Mouse (Mus musculus): ENCODE results near the gene Ccl25. TPM values are rescaled to one million over a fixed set of nuclear protein-coding genes. Genes with fewer than 3 reads are reported as not detected.
"Not testable (repeated sequence)": the region's sequence is repeated elsewhere in the genome, so short reads cannot be mapped to it uniquely, and the experiment has no call there.

Ccl25 gene
- polyA plus RNA-seq, 1 experiment from 2014 or later = 21.3 TPM

DNA sequence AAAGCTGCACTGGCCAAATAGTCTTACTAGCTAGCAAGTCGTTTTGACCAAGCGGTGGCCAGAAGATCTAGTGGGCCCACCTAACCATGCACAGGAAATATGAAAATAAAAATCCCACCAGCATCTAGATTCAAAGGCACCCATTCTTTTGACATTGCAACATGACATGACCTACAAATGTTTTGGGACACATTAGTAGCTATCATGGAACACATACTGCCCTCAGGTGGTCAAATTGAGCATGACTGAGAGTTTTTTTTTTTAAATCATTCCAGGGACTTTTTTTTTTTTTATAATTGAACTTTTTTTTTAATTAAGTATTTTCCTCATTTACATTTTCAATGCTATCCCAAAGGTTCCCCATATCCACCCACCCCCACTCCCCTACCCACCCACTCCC lies 47.6 kb downstream of the Ccl25 start:
- no peaks in the 10 kb centered on the region for H3K27me3 ChIP-seq
- no peaks in the 10 kb centered on the region for H3K4me1 ChIP-seq (replicated peaks)
- no peak overlapping the region for H3K9ac ChIP-seq
- no peaks in the 10 kb centered on the region for H3K36me3 ChIP-seq
- WGBS = 84% methylated on average over 2 of the region's 2 CpGs
- H3K27ac ChIP-seq (replicated peaks) = no peak overlapping the region
- no peaks in the 10 kb centered on the region; the same call in 1 of the 2 replicates for H3K9me3 ChIP-seq
- ATAC-seq (ENCODE audit: low read depth) = no peak
- no peak overlapping the region for H3K4me3 ChIP-seq
- no peak overlapping the region for H3K4me2 ChIP-seq

DNA sequence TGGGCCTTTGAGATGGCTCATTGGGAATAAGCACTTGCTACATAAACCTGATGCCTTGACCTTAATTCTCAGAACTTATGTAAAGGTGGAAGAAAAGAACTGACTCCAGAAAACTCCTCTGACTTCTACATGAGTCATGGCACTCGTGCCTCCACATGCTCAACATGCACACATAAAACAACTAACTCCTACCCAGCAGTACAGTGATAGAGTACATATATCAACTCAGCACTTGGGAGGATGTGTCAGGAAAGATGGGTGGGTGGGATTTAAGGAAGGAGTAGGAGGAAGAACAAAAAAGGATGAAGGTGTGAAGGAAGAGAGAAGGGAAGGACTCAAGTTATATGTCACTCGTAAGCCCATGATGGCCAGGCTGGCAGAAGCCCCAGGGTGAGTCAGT lies 76.4 kb downstream of the Ccl25 start:
- Histone ChIP-seq H3K4me3 (no peak overlapping the region), H3K27ac (replicated peaks) (no peak overlapping the region), H3K27me3 (no peaks in the 10 kb centered on the region), H3K4me2 (no peak overlapping the region), H3K9me3 (no peaks in the 10 kb centered on the region), H3K4me1 (replicated peaks) (no peaks in the 10 kb centered on the region; the same call in 1 of the 2 replicates), H3K36me3 (no peaks in the 10 kb centered on the region), H3K9ac (no peak overlapping the region)
- 84% methylated on average over 2 of the region's 2 CpGs for WGBS
- no peak for ATAC-seq (ENCODE audit: low read depth)

DNA sequence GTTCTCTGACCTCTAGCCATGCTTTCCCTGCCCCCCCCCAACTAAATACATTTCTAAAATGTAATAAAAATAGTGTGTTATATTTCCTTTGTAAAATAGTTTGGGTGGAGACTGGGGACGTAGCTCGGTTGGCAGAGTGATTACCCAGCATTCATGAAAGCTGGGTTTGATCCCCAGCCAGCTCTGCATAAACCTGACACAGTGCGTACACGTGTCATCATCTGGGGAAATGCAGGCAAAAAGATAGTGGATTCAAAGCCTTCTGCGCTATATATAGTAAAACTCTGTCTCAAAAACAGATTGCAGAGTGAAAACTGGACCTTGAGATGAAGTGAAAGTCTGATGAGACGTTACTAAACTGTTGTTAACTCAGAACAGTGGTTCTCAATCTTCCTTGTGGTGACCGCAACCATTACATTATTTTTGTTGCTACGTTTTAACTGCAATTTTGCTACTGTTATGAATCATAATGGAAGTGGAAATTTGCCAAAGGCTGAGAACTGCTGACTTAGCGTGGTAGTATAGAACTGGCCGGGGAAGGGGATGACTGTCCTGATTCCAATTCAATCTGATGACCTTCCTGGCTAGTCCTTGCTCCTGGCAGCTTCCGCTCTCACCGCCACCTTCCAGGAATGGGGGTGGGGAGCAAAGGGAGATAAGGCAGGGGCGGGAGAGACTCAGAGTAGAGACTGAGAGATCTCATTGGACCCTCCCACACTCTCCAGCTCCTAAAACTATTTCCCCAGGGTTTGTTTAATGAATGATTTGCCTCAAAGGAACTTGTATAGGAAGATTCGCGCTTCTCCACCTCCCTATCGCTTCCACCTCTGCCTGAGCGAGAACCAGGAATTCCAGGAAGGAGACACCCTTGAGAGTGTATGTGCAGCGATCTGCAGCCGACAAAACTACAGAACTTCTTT lies 79.2 kb downstream of the Ccl25 start:
- Histone ChIP-seq H3K27me3 (no peaks in the 10 kb centered on the region), H3K4me1 (replicated peaks) (no peaks in the 10 kb centered on the region; the same call in 1 of the 2 replicates), H3K27ac (replicated peaks) (no peak overlapping the region), H3K4me3 (peak overlapping the region; percentile 29), H3K36me3 (no peaks in the 10 kb centered on the region), H3K9ac (peak overlapping the region; percentile 60), H3K9me3 (no peaks in the 10 kb centered on the region), H3K4me2 (peak overlapping the region; percentile 53)
- ATAC-seq (ENCODE audit: low read depth) = no peak
- WGBS = 56% methylated on average over 19 of the region's 19 CpGs

DNA sequence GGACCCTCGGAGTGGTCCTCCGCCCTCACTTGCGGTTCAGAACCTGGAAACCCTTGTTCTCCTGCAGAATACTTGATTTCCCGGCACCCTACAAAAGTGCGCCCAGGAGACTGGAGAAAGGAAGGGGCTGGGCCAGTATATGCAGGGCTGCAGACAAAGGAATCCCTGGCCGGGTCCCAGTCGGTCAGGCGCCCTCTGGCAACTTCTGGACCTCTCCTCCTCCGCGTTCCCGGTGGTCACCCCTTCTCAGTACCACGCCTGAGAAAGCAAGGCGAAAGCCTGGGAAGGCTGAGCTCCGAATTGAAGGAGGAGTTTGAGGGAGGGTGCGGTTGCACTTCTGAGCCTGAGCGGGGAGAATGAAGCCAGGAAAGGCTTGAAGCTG lies 79.9 kb downstream of the Ccl25 start:
- ATAC-seq (ENCODE audit: low read depth) = no peak
- H3K27me3 ChIP-seq = no peaks in the 10 kb centered on the region
- no peak overlapping the region for H3K27ac ChIP-seq (replicated peaks)
- peak overlapping the region; percentile 29 for H3K4me3 ChIP-seq
- H3K9me3 ChIP-seq = no peaks in the 10 kb centered on the region
- no peaks in the 10 kb centered on the region; the same call in 1 of the 2 replicates for H3K4me1 ChIP-seq (replicated peaks)
- 19% methylated on average over 16 of the region's 16 CpGs for WGBS
- H3K9ac ChIP-seq = peak overlapping the region; percentile 60
- H3K4me2 ChIP-seq = peak overlapping the region; percentile 53
- H3K36me3 ChIP-seq = no peaks in the 10 kb centered on the region

DNA sequence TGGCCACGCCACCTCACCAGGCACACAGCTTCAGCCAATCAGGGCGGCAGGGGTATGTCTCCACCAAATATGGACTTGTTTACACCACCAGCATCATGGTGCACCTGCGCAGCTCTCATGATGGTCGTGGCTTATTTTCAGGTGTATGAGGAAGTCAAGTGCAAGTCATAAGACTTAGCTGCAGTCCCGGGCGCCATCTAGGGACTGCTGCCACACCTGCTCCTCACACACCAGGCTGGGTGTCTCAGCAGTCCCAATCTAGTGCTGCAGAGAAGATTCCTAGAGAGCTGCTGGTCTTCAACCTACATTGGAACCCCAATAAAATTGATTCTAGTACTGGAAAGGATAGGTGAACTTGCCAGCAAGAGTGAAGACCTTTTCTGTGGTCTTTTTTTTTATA lies 83.4 kb downstream of the Ccl25 start:
- not testable (repeated sequence) for H3K4me3 ChIP-seq; H3K9me3 ChIP-seq; H3K4me2 ChIP-seq; H3K27me3 ChIP-seq; ATAC-seq (ENCODE audit: low read depth); H3K27ac ChIP-seq (replicated peaks); H3K4me1 ChIP-seq (replicated peaks); H3K36me3 ChIP-seq; H3K9ac ChIP-seq
- 71% methylated on average over 6 of the region's 6 CpGs for WGBS

Other genes starting within 250 kb of the Ccl25 start
- gene Cd209f, start 219.4 kb upstream of the Ccl25 start, polyA plus RNA-seq (2015; fragmentation: Nextera tagmentation; extraction: Ambion mirVana) = not detected in 2 replicates
- not detected in 2 replicates for gene Cd209g, start 191.1 kb upstream of the Ccl25 start, polyA plus RNA-seq (2015; fragmentation: Nextera tagmentation; extraction: Ambion mirVana)
- gene Evi5l, start 158.6 kb upstream of the Ccl25 start, polyA plus RNA-seq (2015; fragmentation: Nextera tagmentation; extraction: Ambion mirVana) = 78.7 and 82.7 TPM in 2 replicates
- 41.1 and 49.7 TPM in 2 replicates for gene Prr36, start 107.8 kb upstream of the Ccl25 start, polyA plus RNA-seq (2015; fragmentation: Nextera tagmentation; extraction: Ambion mirVana)
- 0.25 TPM in 1 of 2 replicates, not detected in the other for gene Lrrc8e, start 98.4 kb upstream of the Ccl25 start, polyA plus RNA-seq (2015; fragmentation: Nextera tagmentation; extraction: Ambion mirVana)
- 36.9 and 38.9 TPM in 2 replicates for gene Map2k7, start 86.5 kb upstream of the Ccl25 start, polyA plus RNA-seq (2015; fragmentation: Nextera tagmentation; extraction: Ambion mirVana)
- 1.6 and 1.9 TPM in 2 replicates for gene Gm49320, start 86.3 kb upstream of the Ccl25 start, polyA plus RNA-seq (2015; fragmentation: Nextera tagmentation; extraction: Ambion mirVana)
- gene Tgfbr3l, start 77.0 kb upstream of the Ccl25 start, polyA plus RNA-seq (2015; fragmentation: Nextera tagmentation; extraction: Ambion mirVana) = 3.3 and 7.0 TPM in 2 replicates
- 58.5 and 59.0 TPM in 2 replicates for gene Snapc2, start 72.1 kb upstream of the Ccl25 start, polyA plus RNA-seq (2015; fragmentation: Nextera tagmentation; extraction: Ambion mirVana)
- 276 and 301 TPM in 2 replicates for gene Ctxn1, start 65.9 kb upstream of the Ccl25 start, polyA plus RNA-seq (2015; fragmentation: Nextera tagmentation; extraction: Ambion mirVana)
- 38.3 and 39.3 TPM in 2 replicates for gene Timm44, start 49.3 kb upstream of the Ccl25 start, polyA plus RNA-seq (2015; fragmentation: Nextera tagmentation; extraction: Ambion mirVana)
- gene Elavl1, start 203 bp downstream of the Ccl25 start, polyA plus RNA-seq (2015; fragmentation: Nextera tagmentation; extraction: Ambion mirVana) = 119 and 139 TPM in 2 replicates
- 33.0 and 33.4 TPM in 2 replicates for gene Cers4, start 167.8 kb downstream of the Ccl25 start, polyA plus RNA-seq (2015; fragmentation: Nextera tagmentation; extraction: Ambion mirVana)

Measured in neural tube, embryonic 13.5 days (tissue).